Mouse (Mus musculus): ENCODE results near the gene Pramef17. TPM values are rescaled to one million over a fixed set of nuclear protein-coding genes. Genes with fewer than 3 reads are reported as not detected.

Gene Pramef17
- not detected in 2 replicates for polyA plus RNA-seq (2021; fragmentation: Nextera tagmentation)
- long read RNA-seq, experiment 1 = 0 reads
- long read RNA-seq, experiment 2 = 0 reads

GRCm38 (mm10) chr4:143994269-143994668, at the start of gene Pramef17:
TSS of gene Pramef17 (minus strand) at chr4:143994369.

GRCm38 (mm10) chr4:143966850-143967249, 27.3 kb downstream of the Pramef17 start, which contains the start of gene Gm13101:
TSS of gene Gm13101 (minus strand) at chr4:143966950.

GRCm38 (mm10) chr4:143950916-143951315, 43.3 kb downstream of the Pramef17 start, which contains the start of gene Pramef25:
TSS of gene Pramef25 (minus strand) at chr4:143951016.

Other genes starting within 250 kb of the Pramef17 start
- gene Gm13023, start 205.0 kb downstream of the Pramef17 start, polyA plus RNA-seq (2021; fragmentation: Nextera tagmentation) = not detected in 2 replicates
- not detected in 2 replicates for gene Gm13084, start 178.3 kb downstream of the Pramef17 start, polyA plus RNA-seq (2021; fragmentation: Nextera tagmentation)
- not detected in 2 replicates for gene Gm13103, start 147.9 kb downstream of the Pramef17 start, polyA plus RNA-seq (2021; fragmentation: Nextera tagmentation)
- gene Pramef6, start 94.0 kb downstream of the Pramef17 start, polyA plus RNA-seq (2021; fragmentation: Nextera tagmentation) = not detected in 2 replicates
- gene Pramef25, start 43.4 kb downstream of the Pramef17 start, polyA plus RNA-seq (2021; fragmentation: Nextera tagmentation) = not detected in 2 replicates
- gene Gm13101, start 27.4 kb downstream of the Pramef17 start, polyA plus RNA-seq (2021; fragmentation: Nextera tagmentation) = not detected in 2 replicates
- gene Pramel4, start 64.8 kb upstream of the Pramef17 start, polyA plus RNA-seq (2021; fragmentation: Nextera tagmentation) = not detected in 2 replicates
- gene Gm13102, start 112.1 kb upstream of the Pramef17 start, polyA plus RNA-seq (2021; fragmentation: Nextera tagmentation) = not detected in 2 replicates
- gene Oog3, start 168.3 kb upstream of the Pramef17 start, polyA plus RNA-seq (2021; fragmentation: Nextera tagmentation) = not detected in 2 replicates
- not detected in 2 replicates for gene Oog2, start 196.3 kb upstream of the Pramef17 start, polyA plus RNA-seq (2021; fragmentation: Nextera tagmentation)
- gene C87977, start 218.9 kb upstream of the Pramef17 start, polyA plus RNA-seq (2021; fragmentation: Nextera tagmentation) = not detected in 2 replicates